In genomic region chr6:129124531-129124930, GRCm38 (mm10) we compare ENCODE assay signal across 16 mouse cellular contexts. TPM values are rescaled to one million over a fixed set of nuclear protein-coding genes. Genes with fewer than 3 reads are reported as not detected.
"Had no signal": no experiment of that assay in that cellular context is flagged by ENCODE, and none has a peak within 500 bp of the region (broad histone marks: within the 10 kb centered on the region; RNA-seq: fewer than 3 reads in every experiment).

No protein-coding gene starts in this region.

RNA-seq across cellular contexts. Expression of gene Clec2e, which starts 23.8 kb away (rescaled TPM):
- total RNA-seq: layer of hippocampus, adult 18-20 months; layer of hippocampus, postnatal 14 days; left cerebral cortex, adult 8-10 months; left cerebral cortex, postnatal 14 days; left cerebral cortex, postnatal 4 days had no signal
- polyA plus RNA-seq: kidney, embryonic 16.5 days; limb, embryonic 12.5 days; limb, embryonic 15.5 days; liver, embryonic 12.5 days; liver, embryonic 15.5 days; lung, embryonic 16.5 days; midbrain, embryonic 12.5 days; midbrain, embryonic 16.5 days; neural tube, embryonic 11.5 days; neural tube, embryonic 14.5 days; stomach, embryonic 14.5 days had no signal

RNA-seq across cellular contexts. Expression of gene Clec2d, which starts 55.9 kb away (rescaled TPM):
- polyA plus RNA-seq: liver, embryonic 12.5 days; midbrain, embryonic 16.5 days; neural tube, embryonic 11.5 days; neural tube, embryonic 14.5 days had no signal
